10 mouse cellular contexts compared by ENCODE assay signal in the genomic region with DNA sequence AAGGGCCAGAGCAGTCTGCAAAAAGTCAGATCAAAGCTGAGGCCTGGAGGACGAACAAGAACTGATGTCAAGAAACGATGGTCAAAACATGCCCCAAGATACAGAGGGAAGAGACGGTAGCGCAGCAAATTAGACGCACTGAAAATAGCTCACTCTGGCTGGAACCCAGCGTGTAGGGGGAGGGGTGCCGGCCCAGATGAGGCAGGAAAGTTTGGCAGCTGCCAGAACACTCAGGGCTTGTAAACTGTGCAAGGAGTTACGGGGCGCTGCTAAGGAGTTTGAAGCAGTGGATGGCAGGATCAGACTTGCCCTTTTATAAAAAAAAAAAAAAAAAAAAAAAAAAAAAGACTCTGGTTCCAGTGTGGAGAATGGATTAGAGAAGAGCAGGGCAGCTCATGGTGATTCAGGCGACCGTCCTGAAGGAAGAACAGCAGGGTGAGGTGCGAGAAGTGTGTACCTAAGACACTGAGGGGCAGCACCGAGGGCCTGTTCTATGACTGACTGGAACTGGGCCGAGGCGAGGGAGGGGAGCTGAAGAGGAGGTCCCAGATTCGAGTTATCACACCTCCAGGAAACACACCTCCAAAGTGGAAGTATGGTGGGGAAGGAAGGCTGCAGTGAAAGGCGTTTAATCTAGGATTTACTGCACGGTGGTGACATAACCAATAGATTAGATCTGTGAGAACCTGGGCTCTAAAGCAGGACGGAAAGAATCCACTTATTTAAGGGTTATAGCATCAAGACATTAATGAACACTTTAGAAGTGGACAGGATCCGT. TPM values are rescaled to one million over a fixed set of nuclear protein-coding genes. Genes with fewer than 3 reads are reported as not detected.
DNase-seq lines count a peak whose midpoint lies in the region; ATAC-seq and TF ChIP-seq lines count a peak whose summit lies in the region.
"Had no signal": no experiment of that assay in that cellular context is flagged by ENCODE, and none has a peak within 500 bp of the region (broad histone marks: within the 10 kb centered on the region; RNA-seq: fewer than 3 reads in every experiment).

No protein-coding gene starts in this region.

- DNase-seq in adrenal gland, postnatal 10 days = peak; percentile 42
- no peak for DNase-seq in adrenal gland, postnatal 4 days (ENCODE audit: low spot score in 2 of 2)
- peak; percentile 28 for DNase-seq in NIH3T3 (ENCODE audit: low read depth)
- DNase-seq in heart, adult 8-10 months (ENCODE audit: low spot score) = peak; percentile 58
- peak; percentile 92 for DNase-seq in lung, embryonic 14.5 days
- no peak for DNase-seq in thymus, postnatal 4 days
- DNase-seq in thymus, postnatal 10 days (ENCODE audit: low spot score in 2 of 2) = no peak
- DNase-seq: kidney, adult 9 months had no signal

- no peak overlapping the region for H3K4me3 ChIP-seq in lung, embryonic 14.5 days (ENCODE audit: low read depth, low read length)
- H3K4me3 ChIP-seq: embryonic facial prominence, embryonic 13.5 days had no signal

- H3K27ac ChIP-seq in lung, embryonic 14.5 days (ENCODE audit: low read depth) = peak overlapping the region; percentile 48; the same call in 1 of the 2 replicates
- H3K27ac ChIP-seq: embryonic facial prominence, embryonic 13.5 days had no signal

- no peak overlapping the region for H3K9ac ChIP-seq in lung, embryonic 14.5 days
- H3K9ac ChIP-seq: embryonic facial prominence, embryonic 13.5 days had no signal

- peak; percentile 93 for ATAC-seq in lung, embryonic 14.5 days (ENCODE audit: insufficient read depth)
- ATAC-seq in erythroid progenitor cell, adult 5-6 weeks (replicated peaks; ENCODE audit: low FRiP score, poor library complexity, severe bottlenecking) = no peak

- no peak for TF ChIP-seq CTCF in lung, embryonic 14.5 days (IDR thresholded peaks at IDR 0.05; ENCODE audit: low read depth)

- H3K4me1 ChIP-seq in lung, embryonic 14.5 days (ENCODE audit: insufficient read depth) = no peaks in the 10 kb centered on the region; the same call in 1 of the 2 replicates

- WGBS in lung, embryonic 14.5 days = 47% methylated on average over 20 of the region's 20 CpGs

- H3K4me2 ChIP-seq in lung, embryonic 14.5 days = 0 out of 2 replicates have a peak overlapping the region, but pooled peaks have one; percentile 4
- H3K4me2 ChIP-seq: embryonic facial prominence, embryonic 13.5 days had no signal

- H3K9me3 ChIP-seq in lung, embryonic 14.5 days (ENCODE audit: low read depth, low read length) = no peaks in the 10 kb centered on the region
- H3K9me3 ChIP-seq: embryonic facial prominence, embryonic 13.5 days had no signal

- H3K27me3 ChIP-seq in lung, embryonic 14.5 days (ENCODE audit: insufficient read depth, low read length) = no peaks in the 10 kb centered on the region
- H3K27me3 ChIP-seq: embryonic facial prominence, embryonic 13.5 days had no signal

- H3K36me3 ChIP-seq in lung, embryonic 14.5 days (ENCODE audit: insufficient read depth) = peaks cover 3% of the 10 kb centered on the region; the same call in 1 of the 2 replicates

RNA-seq across cellular contexts. Expression of a gene that starts 52.9 kb away (rescaled TPM):
- 10 to 100 TPM; 89.5 to 94.1 TPM for total RNA-seq in adrenal gland, postnatal 10 days (2021)
- total RNA-seq in adrenal gland, postnatal 4 days (2021) = 10 to 100 TPM; 96.6 to 99.5 TPM
- total RNA-seq in heart, adult 8-10 months (2022) = 10 to 100 TPM; 23.1 to 31.5 (median 27.0) TPM
- polyA plus RNA-seq in lung, embryonic 14.5 days (2014; fragmentation: Nextera tagmentation; extraction: Ambion mirVana) = 44.3 and 50.1 TPM in 2 replicates
- 26.7 and 42.8 TPM in 2 replicates for total RNA-seq in erythroid progenitor cell, adult 5-6 weeks (2015; ENCODE audit: low replicate concordance)
- total RNA-seq in erythroid progenitor cell, adult 5-6 weeks (2017; ENCODE audit: low replicate concordance) = 29.2 and 70.5 TPM in 2 replicates

Comparison
In these comparisons a context has a peak if more than half of its experiments do, and no peak if none do; other contexts are left out.
1. DNase-seq: peak in adrenal gland, postnatal 10 days (single experiment), NIH3T3 (single experiment), heart, adult 8-10 months (single experiment) and lung, embryonic 14.5 days (single experiment); none in adrenal gland, postnatal 4 days (0 of 2), thymus, postnatal 4 days (single experiment) and thymus, postnatal 10 days (0 of 2).